15 mouse cellular contexts compared by ENCODE assay signal in genomic region chr13:51405731-51406320, GRCm38 (mm10). TPM values are rescaled to one million over a fixed set of nuclear protein-coding genes. Genes with fewer than 3 reads are reported as not detected.
"Had no signal": no experiment of that assay in that cellular context is flagged by ENCODE, and none has a peak within 500 bp of the region (broad histone marks: within the 10 kb centered on the region; RNA-seq: fewer than 3 reads in every experiment).

No protein-coding gene starts in this region.

- DNase-seq: kidney, adult 11 months; kidney, adult 9 months; kidney, postnatal 4 days; left cerebral cortex, postnatal 4 days; spleen, adult 18-20 months; thymus, adult 18-20 months; thymus, postnatal 14 days had no signal

- H3K4me3 ChIP-seq: layer of hippocampus, adult 2 months; limb, embryonic 13.5 days; midbrain, embryonic 10.5 days; midbrain, embryonic 15.5 days; neural tube, embryonic 13.5 days had no signal

- H3K36me3 ChIP-seq: limb, embryonic 13.5 days; midbrain, embryonic 10.5 days; midbrain, embryonic 15.5 days; neural tube, embryonic 13.5 days had no signal

- H3K27ac ChIP-seq: kidney, postnatal 0 days; layer of hippocampus, adult 2 months; limb, embryonic 13.5 days; liver, embryonic 14.5 days; midbrain, embryonic 10.5 days; midbrain, embryonic 15.5 days; neural tube, embryonic 13.5 days had no signal

- H3K27me3 ChIP-seq: limb, embryonic 13.5 days had no signal

- ATAC-seq: midbrain, embryonic 15.5 days had no signal

- H3K9ac ChIP-seq: limb, embryonic 13.5 days; liver, embryonic 14.5 days; midbrain, embryonic 15.5 days; neural tube, embryonic 13.5 days had no signal

- H3K4me2 ChIP-seq: limb, embryonic 13.5 days; midbrain, embryonic 15.5 days; neural tube, embryonic 13.5 days had no signal

- H3K9me3 ChIP-seq: limb, embryonic 13.5 days; midbrain, embryonic 10.5 days; midbrain, embryonic 15.5 days; neural tube, embryonic 13.5 days had no signal

RNA-seq across cellular contexts. Expression of gene S1pr3, which starts 2.6 kb away (rescaled TPM):
- total RNA-seq: monocyte, adult 5-6 weeks had no signal
